Mouse (Mus musculus): ENCODE data around the gene Bpgm. TPM values are rescaled to one million over a fixed set of nuclear protein-coding genes. Genes with fewer than 3 reads are reported as not detected.

Gene Bpgm
- 71.2 TPM in 2 replicates for polyA plus RNA-seq (2014; fragmentation: Nextera tagmentation; extraction: Ambion mirVana)

DNA sequence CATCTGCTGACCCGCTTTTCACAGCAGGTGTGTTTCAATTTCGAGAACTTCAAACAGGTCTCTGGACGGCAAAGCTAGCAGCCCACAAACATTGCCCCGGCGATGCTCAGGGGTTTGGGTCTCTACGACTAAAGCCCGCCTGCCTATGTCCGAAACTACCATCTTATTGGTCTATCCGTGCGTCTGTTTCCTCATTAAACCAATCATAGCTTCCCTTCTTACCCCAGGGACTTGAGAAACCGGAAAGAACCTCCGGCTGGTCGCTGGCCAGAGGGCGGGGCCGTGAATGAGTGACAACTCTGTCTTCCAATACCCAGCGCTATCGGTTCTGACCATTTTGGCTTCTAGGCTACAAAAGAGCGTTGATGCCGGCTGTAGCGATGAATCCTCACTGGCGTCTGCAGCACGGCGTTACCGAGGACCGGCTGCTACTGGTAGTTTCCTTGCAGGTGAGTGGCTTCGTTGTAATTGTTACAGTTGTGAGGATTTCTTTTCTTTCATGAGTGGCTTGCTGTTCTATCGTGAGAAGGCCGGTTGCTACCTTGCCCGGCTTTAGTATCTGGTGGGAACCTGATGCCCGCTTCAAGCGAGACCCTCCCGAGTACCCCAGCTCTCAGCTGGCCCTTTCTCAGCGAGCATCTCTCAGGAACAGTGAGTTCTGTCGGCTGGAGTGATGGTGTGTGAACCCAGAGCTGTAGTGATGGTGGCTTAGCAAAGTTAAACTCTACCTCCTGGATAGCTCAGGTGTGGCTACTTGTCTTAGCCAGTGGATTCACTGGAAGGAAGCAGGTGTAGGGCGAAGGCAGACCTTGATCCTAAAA lies at the start of gene Bpgm:
Gene Bpgm (plus strand): TSS at position 234 of the 821 bp plus-strand sequence.
- Histone ChIP-seq H3K27me3 (ENCODE audit: control insufficient read depth, insufficient read depth, low read length) (no peaks in the 10 kb centered on the region), H3K4me3 (ENCODE audit: low read depth, low read length) (peak within 1 kb of the TSS; percentile 56), H3K36me3 (ENCODE audit: control insufficient read depth, insufficient read depth, low read length) (no peaks in the 10 kb centered on the region), H3K27ac (ENCODE audit: low read depth, low read length) (no peak within 1 kb of the TSS), H3K9ac (ENCODE audit: low read length) (peak within 1 kb of the TSS; percentile 80), H3K9me3 (ENCODE audit: control insufficient read depth, low read length) (no peaks in the 10 kb centered on the region), H3K4me2 (ENCODE audit: low read depth, low read length, severe bottlenecking) (peak within 1 kb of the TSS; percentile 79), H3K4me1 (replicated peaks; ENCODE audit: control insufficient read depth, insufficient read depth, low read length) (peaks cover 7% of the 10 kb centered on the region; the same call in 1 of the 2 replicates)
- ATAC-seq (replicated peaks; ENCODE audit: low FRiP score) (peak; percentile 99), DNase-seq (ENCODE audit: low spot score) (peak; percentile 96)
- WGBS: under 1% methylated on average over 35 of the region's 35 CpGs

DNA sequence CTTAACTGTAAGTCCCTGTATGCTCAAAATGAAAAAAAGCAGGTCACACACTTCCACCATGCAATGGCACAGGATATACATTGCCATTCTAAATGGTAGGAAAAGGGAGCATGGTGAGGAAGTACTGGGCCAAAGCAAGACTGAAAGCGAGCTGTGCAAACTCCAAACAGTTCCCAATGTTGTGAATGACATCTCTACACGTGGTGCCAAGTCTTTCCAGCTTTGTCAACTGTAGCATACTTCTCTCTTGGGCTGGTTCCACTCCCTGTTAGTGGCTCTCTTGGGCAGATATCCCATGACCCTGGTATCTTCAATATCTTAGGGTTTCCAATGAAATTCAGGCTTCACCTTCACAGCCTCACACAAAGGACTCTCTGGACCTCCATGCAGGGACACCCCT lies 37.0 kb upstream of the Bpgm start:
- WGBS: 79% methylated on average over 2 of the region's 2 CpGs
- no peak overlapping the region for H3K9ac ChIP-seq (ENCODE audit: low read length)
- no peaks in the 10 kb centered on the region for H3K4me1 ChIP-seq (replicated peaks; ENCODE audit: control insufficient read depth, insufficient read depth, low read length)
- no peak overlapping the region for H3K4me3 ChIP-seq (ENCODE audit: low read depth, low read length)
- H3K4me2 ChIP-seq (ENCODE audit: low read depth, low read length, severe bottlenecking): no peak overlapping the region
- no peaks in the 10 kb centered on the region for H3K9me3 ChIP-seq (ENCODE audit: control insufficient read depth, low read length)
- no peaks in the 10 kb centered on the region for H3K27me3 ChIP-seq (ENCODE audit: control insufficient read depth, insufficient read depth, low read length)
- no peak for DNase-seq (ENCODE audit: low spot score)
- H3K27ac ChIP-seq (ENCODE audit: low read depth, low read length): no peak overlapping the region
- H3K36me3 ChIP-seq (ENCODE audit: control insufficient read depth, insufficient read depth, low read length): no peaks in the 10 kb centered on the region
- no peak for ATAC-seq (replicated peaks; ENCODE audit: low FRiP score)

- no peak for DNase-seq (ENCODE audit: low spot score)
- Histone ChIP-seq H3K27me3 (ENCODE audit: control insufficient read depth, insufficient read depth, low read length) (no peaks in the 10 kb centered on the region), H3K9me3 (ENCODE audit: control insufficient read depth, low read length) (no peaks in the 10 kb centered on the region), H3K4me1 (replicated peaks; ENCODE audit: control insufficient read depth, insufficient read depth, low read length) (no peaks in the 10 kb centered on the region), H3K27ac (ENCODE audit: low read depth, low read length) (no peak overlapping the region), H3K9ac (ENCODE audit: low read length) (no peak overlapping the region), H3K4me3 (ENCODE audit: low read depth, low read length) (no peak overlapping the region), H3K4me2 (ENCODE audit: low read depth, low read length, severe bottlenecking) (no peak overlapping the region), H3K36me3 (ENCODE audit: control insufficient read depth, insufficient read depth, low read length) (no peaks in the 10 kb centered on the region)
- ATAC-seq (replicated peaks; ENCODE audit: low FRiP score): no peak
- 68% methylated on average over 9 of the region's 9 CpGs for WGBS
These were observed 34.3 kb upstream of the Bpgm start for GRCm38 (mm10) chr6:34441556-34442257.

DNA sequence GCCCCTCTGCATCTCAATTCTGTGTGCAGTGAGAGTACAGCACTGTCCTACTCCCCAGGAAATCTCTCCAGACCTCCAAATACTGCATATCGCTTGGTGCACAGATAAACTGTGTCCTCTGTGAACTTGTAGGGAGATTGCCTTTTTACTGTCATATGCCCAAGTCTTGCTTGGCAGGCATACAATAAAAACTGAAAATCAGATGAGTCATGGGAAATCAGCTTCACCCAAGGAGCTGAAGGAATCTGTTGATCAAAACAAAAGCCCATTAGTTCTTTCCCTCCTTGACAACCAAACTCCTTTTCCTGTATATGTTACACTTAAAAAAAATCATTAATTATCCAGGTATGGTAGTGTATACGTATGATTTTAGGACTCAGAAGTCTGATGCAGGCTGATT lies 32.2 kb upstream of the Bpgm start:
- ATAC-seq (replicated peaks; ENCODE audit: low FRiP score) (no peak), DNase-seq (ENCODE audit: low spot score) (no peak)
- Histone ChIP-seq H3K4me2 (ENCODE audit: low read depth, low read length, severe bottlenecking) (no peak overlapping the region), H3K36me3 (ENCODE audit: control insufficient read depth, insufficient read depth, low read length) (no peaks in the 10 kb centered on the region), H3K4me1 (replicated peaks; ENCODE audit: control insufficient read depth, insufficient read depth, low read length) (no peaks in the 10 kb centered on the region), H3K9me3 (ENCODE audit: control insufficient read depth, low read length) (no peaks in the 10 kb centered on the region), H3K4me3 (ENCODE audit: low read depth, low read length) (no peak overlapping the region), H3K9ac (ENCODE audit: low read length) (no peak overlapping the region), H3K27me3 (ENCODE audit: control insufficient read depth, insufficient read depth, low read length) (no peaks in the 10 kb centered on the region), H3K27ac (ENCODE audit: low read depth, low read length) (no peak overlapping the region)
- WGBS: 88% methylated on average over 2 of the region's 2 CpGs

DNA sequence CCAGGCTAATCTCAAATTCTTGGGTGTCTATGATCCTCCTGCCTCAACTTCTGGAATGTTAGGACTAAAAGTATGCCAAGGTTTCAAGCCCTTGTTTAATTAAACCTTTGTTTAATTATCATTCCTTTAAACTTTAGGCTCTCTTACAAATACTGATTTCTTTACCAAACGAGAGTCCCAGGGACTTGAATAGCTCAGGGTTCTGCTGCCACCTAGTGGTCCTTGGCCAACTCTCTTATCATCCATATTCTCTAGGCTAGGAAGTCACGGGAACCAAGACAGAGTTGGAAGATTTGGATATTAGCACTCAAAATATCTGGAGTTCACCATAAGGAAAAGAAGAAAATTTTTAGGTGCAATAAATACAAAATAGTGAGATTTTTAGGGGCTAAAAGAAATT lies 28.0 kb upstream of the Bpgm start:
- no peak for ATAC-seq (replicated peaks; ENCODE audit: low FRiP score)
- 6% methylated on average over 2 of the region's 2 CpGs for WGBS

GRCm38 (mm10) chr6:34448696-34449095 lies 27.3 kb upstream of the Bpgm start:
- H3K4me1 ChIP-seq (replicated peaks; ENCODE audit: control insufficient read depth, insufficient read depth, low read length): no peaks in the 10 kb centered on the region
- H3K9ac ChIP-seq (ENCODE audit: low read length): no peak overlapping the region
- H3K36me3 ChIP-seq (ENCODE audit: control insufficient read depth, insufficient read depth, low read length): no peaks in the 10 kb centered on the region
- H3K27ac ChIP-seq (ENCODE audit: low read depth, low read length): no peak overlapping the region
- ATAC-seq (replicated peaks; ENCODE audit: low FRiP score): no peak
- no peak overlapping the region for H3K4me2 ChIP-seq (ENCODE audit: low read depth, low read length, severe bottlenecking)
- H3K27me3 ChIP-seq (ENCODE audit: control insufficient read depth, insufficient read depth, low read length): no peaks in the 10 kb centered on the region
- 81% methylated on average over 1 of the region's 1 CpGs for WGBS
- H3K4me3 ChIP-seq (ENCODE audit: low read depth, low read length): no peak overlapping the region
- H3K9me3 ChIP-seq (ENCODE audit: control insufficient read depth, low read length): no peaks in the 10 kb centered on the region
- DNase-seq (ENCODE audit: low spot score): no peak

More for the DNA sequence above, 28.0 kb upstream of the Bpgm start:
- H3K4me2 ChIP-seq (ENCODE audit: low read depth, low read length, severe bottlenecking): no peak overlapping the region
- no peaks in the 10 kb centered on the region for H3K4me1 ChIP-seq (replicated peaks; ENCODE audit: control insufficient read depth, insufficient read depth, low read length)
- H3K27ac ChIP-seq (ENCODE audit: low read depth, low read length): no peak overlapping the region
- H3K36me3 ChIP-seq (ENCODE audit: control insufficient read depth, insufficient read depth, low read length): no peaks in the 10 kb centered on the region
- no peak overlapping the region for H3K4me3 ChIP-seq (ENCODE audit: low read depth, low read length)
- no peak overlapping the region for H3K9ac ChIP-seq (ENCODE audit: low read length)
- peak; percentile 80 for DNase-seq (ENCODE audit: low spot score)
- H3K27me3 ChIP-seq (ENCODE audit: control insufficient read depth, insufficient read depth, low read length): no peaks in the 10 kb centered on the region
- no peaks in the 10 kb centered on the region for H3K9me3 ChIP-seq (ENCODE audit: control insufficient read depth, low read length)

- Histone ChIP-seq H3K9ac (ENCODE audit: low read length) (no peak overlapping the region), H3K36me3 (ENCODE audit: control insufficient read depth, insufficient read depth, low read length) (no peaks in the 10 kb centered on the region), H3K27ac (ENCODE audit: low read depth, low read length) (no peak overlapping the region), H3K27me3 (ENCODE audit: control insufficient read depth, insufficient read depth, low read length) (no peaks in the 10 kb centered on the region), H3K4me1 (replicated peaks; ENCODE audit: control insufficient read depth, insufficient read depth, low read length) (no peaks in the 10 kb centered on the region), H3K4me2 (ENCODE audit: low read depth, low read length, severe bottlenecking) (no peak overlapping the region), H3K4me3 (ENCODE audit: low read depth, low read length) (no peak overlapping the region), H3K9me3 (ENCODE audit: control insufficient read depth, low read length) (no peaks in the 10 kb centered on the region)
- 69% methylated on average over 7 of the region's 7 CpGs for WGBS
- DNase-seq (ENCODE audit: low spot score): no peak
- ATAC-seq (replicated peaks; ENCODE audit: low FRiP score): no peak
These were observed 22.8 kb upstream of the Bpgm start for GRCm38 (mm10) chr6:34452963-34453770.

DNA sequence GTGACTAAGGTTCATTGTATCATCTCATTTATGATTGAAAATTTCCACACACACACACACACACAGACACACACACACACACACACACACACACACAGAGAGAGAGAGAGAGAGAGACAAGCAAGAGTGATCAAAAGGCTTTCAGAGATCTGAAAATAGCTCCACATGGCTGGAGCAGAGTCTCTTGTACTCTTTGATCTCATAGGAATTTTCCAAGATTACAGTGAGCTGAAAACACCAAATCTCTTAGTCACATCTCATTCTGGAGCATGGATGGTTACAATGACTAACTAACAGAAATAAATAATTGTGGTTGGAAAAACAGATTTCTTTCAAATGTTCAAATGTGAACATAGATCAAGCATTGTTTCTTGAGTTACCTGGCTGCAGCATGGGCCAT lies 16.6 kb upstream of the Bpgm start:
- Histone ChIP-seq H3K27ac (ENCODE audit: low read depth, low read length) (no peak overlapping the region), H3K9ac (ENCODE audit: low read length) (no peak overlapping the region), H3K4me1 (replicated peaks; ENCODE audit: control insufficient read depth, insufficient read depth, low read length) (no peaks in the 10 kb centered on the region), H3K36me3 (ENCODE audit: control insufficient read depth, insufficient read depth, low read length) (no peaks in the 10 kb centered on the region), H3K4me3 (ENCODE audit: low read depth, low read length) (no peak overlapping the region), H3K4me2 (ENCODE audit: low read depth, low read length, severe bottlenecking) (no peak overlapping the region), H3K9me3 (ENCODE audit: control insufficient read depth, low read length) (no peaks in the 10 kb centered on the region), H3K27me3 (ENCODE audit: control insufficient read depth, insufficient read depth, low read length) (no peaks in the 10 kb centered on the region)
- ATAC-seq (replicated peaks; ENCODE audit: low FRiP score) (no peak), DNase-seq (ENCODE audit: low spot score) (no peak)
